Mouse (Mus musculus): ENCODE measurements around the gene Sipa1l1.
"Not testable (repeated sequence)": the region's sequence is repeated elsewhere in the genome, so short reads cannot be mapped to it uniquely, and the experiment has no call there.

Sipa1l1 gene

GRCm38 (mm10) chr12:82474409-82474808 is 305.3 kb downstream of the Sipa1l1 start:
- DNase-seq (ENCODE audit: low spot score in 2 of 2), result no peak

- no peak for DNase-seq (ENCODE audit: low spot score in 2 of 2)
These were observed 306.9 kb downstream of the Sipa1l1 start for GRCm38 (mm10) chr12:82476028-82476427.

- DNase-seq (ENCODE audit: low spot score in 2 of 2), result no peak
These were observed 307.5 kb downstream of the Sipa1l1 start for GRCm38 (mm10) chr12:82476580-82476979.

- DNase-seq (ENCODE audit: low spot score in 2 of 2), result no peak
These were observed 308.7 kb downstream of the Sipa1l1 start for GRCm38 (mm10) chr12:82477826-82478225.

- DNase-seq (ENCODE audit: low spot score in 2 of 2), result no peak
These were observed 309.1 kb downstream of the Sipa1l1 start for GRCm38 (mm10) chr12:82478256-82478655.

- no peak for DNase-seq (ENCODE audit: low spot score in 2 of 2)
These were observed 310.3 kb downstream of the Sipa1l1 start for GRCm38 (mm10) chr12:82479393-82479792.

- DNase-seq (ENCODE audit: low spot score in 2 of 2), result not testable (repeated sequence)
These were observed 311.3 kb downstream of the Sipa1l1 start for GRCm38 (mm10) chr12:82480425-82480824.

GRCm38 (mm10) chr12:82485466-82485865 is 316.3 kb downstream of the Sipa1l1 start:
- DNase-seq (ENCODE audit: low spot score in 2 of 2), result no peak

GRCm38 (mm10) chr12:82486829-82487560 is 317.9 kb downstream of the Sipa1l1 start:
- peak in 1 of 2 experiments; percentile 19 for DNase-seq (ENCODE audit: low spot score in 2 of 2)

GRCm38 (mm10) chr12:82489093-82489492 is 320.0 kb downstream of the Sipa1l1 start:
- DNase-seq (ENCODE audit: low spot score in 2 of 2), result no peak

GRCm38 (mm10) chr12:82489621-82490020 is 320.5 kb downstream of the Sipa1l1 start:
- no peak for DNase-seq (ENCODE audit: low spot score in 2 of 2)

- DNase-seq (ENCODE audit: low spot score in 2 of 2), result no peak
These were observed 323.3 kb downstream of the Sipa1l1 start for GRCm38 (mm10) chr12:82492456-82492855.

- DNase-seq (ENCODE audit: low spot score in 2 of 2), result not testable (repeated sequence)
These were observed 324.1 kb downstream of the Sipa1l1 start for GRCm38 (mm10) chr12:82493260-82493659.

GRCm38 (mm10) chr12:82495936-82496335 is 326.8 kb downstream of the Sipa1l1 start:
- no peak for DNase-seq (ENCODE audit: low spot score in 2 of 2)

- peak; percentile 60 to 66 for DNase-seq (ENCODE audit: low spot score in 2 of 2)
These were observed 328.9 kb downstream of the Sipa1l1 start for GRCm38 (mm10) chr12:82497866-82498631.

- DNase-seq (ENCODE audit: low spot score in 2 of 2), result no peak
These were observed 329.6 kb downstream of the Sipa1l1 start for GRCm38 (mm10) chr12:82498701-82499100.

- no peak for DNase-seq (ENCODE audit: low spot score in 2 of 2)
These were observed 330.6 kb downstream of the Sipa1l1 start for GRCm38 (mm10) chr12:82499731-82500130.

Data from cerebellum, postnatal 4 days (tissue).